Mouse (Mus musculus) retina, adult 2 months (tissue): ENCODE data around the gene Sub1.

ENCODE experiments used
- DNase-seq: peaks from one replicate; pipeline ENCODE4 v3.0.0-alpha.2; 2012; ENCODE audit warnings: low read depth, low spot score

Sub1 gene

DNA sequence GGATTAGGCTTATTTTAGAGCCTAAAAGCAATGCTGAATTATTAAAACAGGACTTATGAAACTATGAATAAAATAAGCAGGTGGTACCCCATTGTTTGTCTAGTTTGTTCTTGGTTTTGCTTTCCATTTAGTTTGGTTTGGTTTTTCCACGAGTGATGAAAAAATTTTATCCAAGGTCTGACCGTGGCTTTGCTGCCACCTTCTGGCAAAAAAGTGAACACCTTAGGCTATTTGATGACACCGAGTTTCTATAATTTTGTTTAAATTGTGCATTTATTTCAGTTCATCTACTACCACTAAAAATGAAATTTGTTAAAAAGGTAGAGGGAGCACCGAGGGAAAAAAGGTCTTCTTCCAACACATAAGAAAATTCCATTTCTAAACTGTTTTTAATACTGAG lies 30.4 kb downstream of the Sub1 start:
- no peak for DNase-seq

DNA sequence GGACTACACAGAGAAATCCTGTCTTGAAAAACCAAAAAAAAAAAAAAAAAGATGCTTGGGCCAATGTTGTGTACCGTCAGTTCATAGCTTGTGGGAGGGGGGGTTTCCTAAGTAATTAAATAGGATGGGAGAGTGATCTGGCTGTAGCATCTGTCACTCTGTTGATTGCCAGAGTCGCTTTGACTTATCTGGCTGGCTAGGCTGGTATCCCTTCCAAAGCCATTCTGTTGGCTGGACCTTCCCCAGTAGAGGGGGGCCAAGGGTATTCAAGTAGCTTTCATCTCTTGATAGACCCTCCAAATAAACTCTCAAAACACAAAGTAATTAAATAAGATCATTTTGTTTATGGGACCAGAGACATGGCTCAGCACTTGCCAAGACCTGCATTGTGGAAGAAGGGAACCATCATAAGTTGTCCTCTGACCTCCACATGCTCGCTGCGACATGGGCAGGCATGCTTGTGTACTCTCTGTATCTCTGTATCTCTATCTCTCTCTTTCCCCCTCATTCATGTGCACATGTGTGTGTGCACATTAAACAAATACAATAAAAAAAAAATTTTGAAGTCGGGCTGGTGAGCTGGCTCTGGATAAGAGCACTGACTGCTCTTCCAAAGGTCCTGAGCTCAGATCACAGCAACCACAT lies 31.5 kb downstream of the Sub1 start:
- DNase-seq = no peak

GRCm38 (mm10) chr15:11963791-11964525 lies 32.8 kb downstream of the Sub1 start:
- no peak for DNase-seq

DNA sequence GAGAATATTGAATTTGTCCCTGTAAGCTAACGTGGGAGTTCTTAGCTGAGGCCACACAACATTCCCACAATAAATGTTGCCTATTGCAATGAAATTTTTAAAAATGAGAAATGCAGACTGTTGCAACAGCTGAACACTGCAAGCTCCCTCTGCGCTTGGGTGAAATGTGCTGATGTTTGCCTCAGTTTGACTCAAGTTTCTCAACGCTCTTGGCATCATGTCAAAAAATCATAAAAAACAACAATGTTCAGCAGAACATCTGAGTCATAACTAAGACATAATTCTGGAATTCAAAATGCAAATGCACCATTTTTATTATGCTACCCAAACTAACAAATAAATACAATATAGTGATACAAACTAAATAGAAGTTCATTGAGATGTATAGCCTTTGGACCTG lies 37.1 kb downstream of the Sub1 start:
- DNase-seq = no peak

DNA sequence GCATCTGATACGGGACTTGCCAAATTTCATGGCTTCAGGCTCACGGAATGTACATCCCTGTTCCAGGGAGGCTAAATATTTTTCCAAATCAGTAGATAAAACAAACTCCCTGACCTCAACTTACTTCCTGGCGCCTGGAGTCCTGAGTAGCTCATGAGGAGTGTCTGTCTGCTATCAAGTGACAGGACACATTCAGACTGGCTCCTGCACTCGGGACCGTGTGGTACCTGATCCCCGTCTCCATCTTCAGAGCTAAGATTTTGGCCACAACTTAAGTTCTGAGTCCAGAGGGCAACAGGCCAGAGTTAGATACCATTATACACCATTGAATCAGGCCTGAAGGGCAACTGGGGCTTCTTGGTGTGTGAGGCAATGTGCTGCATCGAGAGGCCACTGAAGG lies 40.7 kb downstream of the Sub1 start:
- no peak for DNase-seq

DNA sequence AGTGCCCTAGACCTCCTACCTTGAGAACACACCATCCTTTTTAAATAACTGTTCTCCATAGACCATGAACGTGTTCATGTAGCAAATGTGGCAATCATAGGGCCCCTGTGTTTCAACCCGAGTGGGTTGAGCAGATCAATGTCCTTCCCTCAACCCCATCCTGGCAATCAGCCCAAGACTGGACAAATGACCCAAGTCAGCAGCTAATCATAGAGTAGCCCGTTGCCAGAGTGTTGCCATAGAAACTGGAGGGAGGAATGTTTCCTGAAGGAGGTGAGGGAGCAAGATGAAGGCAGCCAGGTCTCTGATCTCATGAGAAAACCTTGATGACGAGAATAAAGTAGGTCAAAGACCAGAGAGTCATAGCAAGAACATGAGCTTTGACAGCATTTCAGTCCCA lies 42.6 kb downstream of the Sub1 start:
- DNase-seq = no peak

DNA sequence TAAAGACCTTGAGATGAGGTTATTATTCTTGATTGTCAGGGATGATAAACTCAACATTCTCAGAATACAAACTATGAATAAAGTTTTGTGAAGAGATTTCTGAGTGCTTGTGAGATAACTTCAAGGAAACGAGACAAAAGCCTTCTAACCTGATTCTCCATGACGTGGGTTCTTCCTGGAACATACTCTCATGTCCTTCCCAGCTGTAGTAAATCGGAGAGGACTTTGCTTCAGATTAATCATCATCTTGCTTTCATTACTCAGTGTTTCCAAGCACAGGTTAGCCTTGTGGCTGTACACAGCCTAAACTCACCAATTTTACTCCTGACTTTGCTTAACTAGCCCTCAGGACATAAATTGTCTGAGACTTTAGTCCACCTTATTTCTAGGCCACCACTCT lies 44.6 kb downstream of the Sub1 start:
- DNase-seq = no peak

GRCm38 (mm10) chr15:11951181-11951580 lies 45.6 kb downstream of the Sub1 start:
- no peak for DNase-seq

- DNase-seq = no peak
Measured at GRCm38 (mm10) chr15:11950144-11950543, 46.6 kb downstream of the Sub1 start.

DNA sequence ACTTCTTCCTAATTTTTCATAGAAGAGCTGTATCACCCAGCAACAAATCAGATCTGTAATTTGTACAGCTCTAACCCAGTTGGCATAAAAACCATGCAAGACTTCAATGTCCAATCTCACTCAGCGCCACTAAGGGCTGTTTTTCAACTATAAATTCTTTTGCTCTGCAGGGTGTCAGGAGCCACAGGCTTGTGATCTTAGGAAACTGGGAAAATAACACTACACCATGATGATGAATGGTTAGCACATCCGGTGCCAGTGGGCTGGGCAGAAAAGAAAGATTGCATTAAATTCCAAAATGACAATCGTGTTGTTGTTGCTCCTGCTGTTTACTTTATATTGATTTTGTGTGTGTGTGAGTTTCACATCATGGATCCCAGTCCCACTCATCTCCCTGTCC lies 47.3 kb downstream of the Sub1 start:
- DNase-seq = no peak

DNA sequence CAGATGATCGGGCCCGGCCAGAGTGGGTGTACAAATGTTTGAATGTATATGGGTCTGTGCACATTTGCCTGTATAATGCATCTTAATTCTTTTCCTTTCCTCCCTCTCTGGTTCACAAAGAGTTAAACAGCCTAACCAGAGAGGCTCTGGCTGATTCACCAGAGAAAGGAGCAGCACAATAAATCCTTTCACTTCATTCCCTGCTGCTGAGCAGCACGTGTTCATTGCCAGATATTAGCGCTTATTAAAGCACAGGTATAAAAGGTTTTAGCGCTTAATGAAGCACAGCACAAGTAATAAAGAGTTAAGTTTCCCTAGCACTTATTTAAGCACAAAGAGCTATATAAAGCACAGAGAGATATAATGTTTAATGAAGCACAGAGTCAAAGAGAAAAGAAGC lies 55.9 kb downstream of the Sub1 start:
- DNase-seq = no peak
